Mouse (Mus musculus) CH12.LX (cell line): ENCODE measurements at regions not wholly inside any gene's neighbourhood (a gene's known extent, or its start where the extent isn't known, plus 50 kb on each side); places are given as distances from the start of the nearest gene placed in this dataset.
"Not testable (repeated sequence)": the region's sequence is repeated elsewhere in the genome, so short reads cannot be mapped to it uniquely, and the experiment has no call there.

Source experiments
- DNase-seq: peaks from one replicate; pipeline ENCODE4 v3.0.0-alpha.2; 2013; ENCODE audit errors: extremely low read depth
- H3K27ac ChIP-seq: 2 replicates; pipeline ENCODE4 v1.5.1; 2012; ENCODE audit warnings: low read depth, mild to moderate bottlenecking, control low read depth, moderate library complexity; ENCODE audit not compliant: insufficient read depth
- H3K27me3 ChIP-seq: replicated peaks from 2 replicates; pipeline ENCODE3; 2012; ENCODE audit warnings: inconsistent platforms
- H3K36me3 ChIP-seq, 2 experiments: replicated peaks in 1 of 2; 2 replicates each; pipeline versions ENCODE3 to v1.6.1; 2012; ENCODE audit warnings: inconsistent platforms in 1 of 2, low read length in 1 of 2, mild to moderate bottlenecking in 1 of 2, mixed read lengths in 1 of 2, moderate library complexity in 1 of 2; ENCODE audit not compliant: control insufficient read depth in 1 of 2, insufficient read depth in 1 of 2
- H3K4me1 ChIP-seq, 2 experiments: 2 replicates each; pipeline ENCODE4 v1.6.1; 2012; ENCODE audit warnings: inconsistent platforms in 1 of 2, moderate library complexity in 1 of 2; ENCODE audit not compliant: insufficient read depth in 2 of 2, control insufficient read depth in 1 of 2
- H3K4me2 ChIP-seq: 2 replicates; pipeline ENCODE4 v1.6.1; 2012; ENCODE audit warnings: low read depth, mild to moderate bottlenecking, control low read depth; ENCODE audit not compliant: poor library complexity, insufficient read depth, severe bottlenecking
- H3K4me3 ChIP-seq, 3 experiments: fragments of 150-350 bp in 1 of 3; sonication (generic) in 1 of 3; replicated peaks in 1 of 3; 2 replicates each; pipeline versions ENCODE3 to v1.5.1; 2011 to 2012; ENCODE audit warnings: low read depth in 2 of 3, low read length in 2 of 3, mild to moderate bottlenecking in 2 of 3, moderate library complexity in 2 of 3, control low read depth in 1 of 3, improper control_type of control experiment in 1 of 3, inconsistent platforms in 1 of 3, mixed read lengths in 1 of 3; ENCODE audit not compliant: poor library complexity in 1 of 3
- H3K79me2 ChIP-seq: replicated peaks from 2 replicates; pipeline ENCODE4 v1.6.1; 2012; ENCODE audit warnings: mild to moderate bottlenecking, moderate library complexity; ENCODE audit not compliant: control insufficient read depth, poor library complexity, insufficient read depth, severe bottlenecking; ENCODE audit errors: extremely low read depth
- H3K9ac ChIP-seq: 2 replicates; pipeline ENCODE4 v1.6.1; 2012; ENCODE audit warnings: low read depth, mild to moderate bottlenecking, control low read depth, moderate library complexity; ENCODE audit not compliant: insufficient read depth
- H3K9me3 ChIP-seq: replicated peaks from 2 replicates; pipeline ENCODE3; 2012; ENCODE audit warnings: low read length, inconsistent platforms, mixed read lengths
- CHD1 ChIP-seq: IDR thresholded peaks from 2 replicates; pipeline ENCODE4 v1.6.1; 2012; ENCODE audit warnings: low read depth, low read length, improper control_type of control experiment, inconsistent platforms
- CHD2 ChIP-seq: IDR thresholded peaks from 2 replicates; pipeline ENCODE4 v1.6.1; 2011; ENCODE audit warnings: low read length, improper control_type of control experiment
- CTCF ChIP-seq, 2 experiments: IDR thresholded peaks in 1 of 2; conservative IDR thresholded peaks in 1 of 2; 2 replicates each; pipeline ENCODE4 v1.5.1; 2011 to 2012; ENCODE audit warnings: low read depth in 2 of 2, low read length in 2 of 2, improper control_type of control experiment in 1 of 2, inconsistent platforms in 1 of 2, mild to moderate bottlenecking in 1 of 2, moderate library complexity in 1 of 2
- ELF1 ChIP-seq: IDR thresholded peaks from 2 replicates; pipeline ENCODE4 v1.6.1; 2014; ENCODE audit warnings: low read depth, mild to moderate bottlenecking, inconsistent platforms, low read length, improper control_type of control experiment
- ETS1 ChIP-seq: conservative IDR thresholded peaks from 2 replicates; pipeline ENCODE4 v1.6.1; 2012; ENCODE audit warnings: low read depth, mild to moderate bottlenecking, inconsistent platforms, low read length, improper control_type of control experiment, moderate library complexity
- GABPA ChIP-seq: IDR thresholded peaks from 2 replicates; pipeline ENCODE4 v1.6.1; 2012; ENCODE audit warnings: low read depth, low read length, improper control_type of control experiment, inconsistent platforms; ENCODE audit not compliant: insufficient replicate concordance
- IRF4 ChIP-seq: IDR thresholded peaks from 2 replicates; pipeline ENCODE4 v1.6.1; 2014; ENCODE audit warnings: low read depth, mild to moderate bottlenecking, inconsistent platforms, low read length, improper control_type of control experiment
- JUND ChIP-seq: conservative IDR thresholded peaks from 2 replicates; pipeline ENCODE4 v1.6.1; 2011; ENCODE audit warnings: low read depth, low read length, improper control_type of control experiment
- KAT2A ChIP-seq: IDR thresholded peaks from 2 replicates; pipeline ENCODE4 v1.6.1; 2012; ENCODE audit warnings: low read length, improper control_type of control experiment, inconsistent platforms; ENCODE audit not compliant: insufficient replicate concordance
- MAFK ChIP-seq: IDR thresholded peaks from 2 replicates; pipeline ENCODE4 v1.6.1; 2011; ENCODE audit warnings: low read length, improper control_type of control experiment; ENCODE audit not compliant: insufficient replicate concordance
- MAX ChIP-seq: IDR thresholded peaks from 2 replicates; pipeline ENCODE4 v1.6.1; 2011; ENCODE audit warnings: low read length, improper control_type of control experiment
- NELFE ChIP-seq: IDR thresholded peaks from 2 replicates; pipeline ENCODE4 v1.6.1; 2011; ENCODE audit warnings: low read depth, low read length, improper control_type of control experiment
- NRF1 ChIP-seq: IDR thresholded peaks from 2 replicates; pipeline ENCODE4 v1.6.1; 2014; ENCODE audit warnings: low read depth, mild to moderate bottlenecking, inconsistent platforms, low read length, improper control_type of control experiment, moderate library complexity
- PAX5 ChIP-seq: IDR thresholded peaks from 2 replicates; pipeline ENCODE4 v1.6.1; 2012; ENCODE audit warnings: low read length, inconsistent platforms, mixed read lengths
- RCOR1 ChIP-seq: conservative IDR thresholded peaks from 2 replicates; pipeline ENCODE4 v1.6.1; 2012; ENCODE audit warnings: low read depth, mild to moderate bottlenecking, inconsistent platforms, low read length, improper control_type of control experiment
- SMC3 ChIP-seq: IDR thresholded peaks from 2 replicates; pipeline ENCODE4 v1.6.1; 2011; ENCODE audit warnings: low read depth, low read length, improper control_type of control experiment
- TBP ChIP-seq: conservative IDR thresholded peaks from 2 replicates; pipeline ENCODE4 v1.6.1; 2011; ENCODE audit warnings: low read depth, low read length, improper control_type of control experiment
- TCF12 ChIP-seq: IDR thresholded peaks from 2 replicates; pipeline ENCODE4 v1.6.1; 2014; ENCODE audit warnings: low read depth, mild to moderate bottlenecking, inconsistent platforms, low read length, improper control_type of control experiment
- UBTF ChIP-seq: IDR thresholded peaks from 2 replicates; pipeline ENCODE4 v1.6.1; 2012; ENCODE audit warnings: low read depth, mild to moderate bottlenecking, inconsistent platforms, low read length, improper control_type of control experiment, moderate library complexity
- USF1 ChIP-seq: IDR thresholded peaks from 2 replicates; pipeline ENCODE4 v1.6.1; 2014; ENCODE audit warnings: low read depth, mild to moderate bottlenecking, inconsistent platforms, low read length, improper control_type of control experiment
- USF2 ChIP-seq: conservative IDR thresholded peaks from 2 replicates; pipeline ENCODE4 v1.6.1; 2011; ENCODE audit warnings: low read depth, low read length, improper control_type of control experiment
- ZC3H11A ChIP-seq: IDR thresholded peaks from 2 replicates; pipeline ENCODE4 v1.6.1; 2012; ENCODE audit warnings: low read depth, mild to moderate bottlenecking, inconsistent platforms, low read length, improper control_type of control experiment
- ZKSCAN1 ChIP-seq: IDR thresholded peaks from 2 replicates; pipeline ENCODE4 v1.6.1; 2012; ENCODE audit warnings: low read depth, inconsistent platforms, low read length, improper control_type of control experiment, borderline replicate concordance
- ZMIZ1 ChIP-seq: IDR thresholded peaks from 2 replicates; pipeline ENCODE4 v1.6.1; 2012; ENCODE audit warnings: low read depth, mild to moderate bottlenecking, inconsistent platforms, low read length, improper control_type of control experiment
- ZNF384 ChIP-seq: IDR thresholded peaks from 2 replicates; pipeline ENCODE4 v1.6.1; 2012; ENCODE audit warnings: low read depth, low read length, improper control_type of control experiment, inconsistent platforms
- dilution Hi-C: fragments of 300-500 bp; cut with MboI; formaldehyde crosslinking; loops from 2 replicates; pipeline ENCODE4 v1.14.3; 2020; ENCODE audit warnings: low sequenced_read_pairs; ENCODE audit not compliant: extremely low pct_unique_long_range_greater_than_20kb, extremely low pct_ligation_motif_present
- in situ Hi-C: fragments of 300-500 bp; cut with MboI; formaldehyde crosslinking; loops from 3 replicates; pipeline ENCODE4 v1.14.3; 2019; ENCODE audit warnings: low sequenced_read_pairs, low pct_ligation_motif_present, low pct_unique_long_range_greater_than_20kb, mixed read lengths

GRCm38 (mm10) chr13:102025547-102025946, 257.5 kb upstream of the Pik3r1 start:
- H3K4me3 ChIP-seq, in situ Hi-C loops, H3K9me3 ChIP-seq, H3K27ac ChIP-seq, H3K36me3 ChIP-seq, H3K27me3 ChIP-seq, H3K79me2 ChIP-seq, dilution Hi-C loops, H3K9ac ChIP-seq: not testable (repeated sequence)
- peak; percentile 9 for DNase-seq
- H3K4me2 ChIP-seq = peak overlapping the region; percentile 58; the same call in 1 of the 2 replicates
- 0 out of 2 replicates have a peak, but pooled peaks have one; percentile 19 for TF ChIP-seq JUND
- TF ChIP-seq ETS1 = peak; percentile 65
- TF ChIP-seq IRF4 = peak; percentile 55
- TF ChIP-seq TCF12 = peak; percentile 27; the same call in 1 of the 2 replicates
- H3K4me1 ChIP-seq = peaks cover 0 to 28% of the 10 kb centered on the region in 2 experiments; a peak in 2 of 4 replicates

GRCm38 (mm10) chr13:102031416-102031815, 263.4 kb upstream of the Pik3r1 start:
- no peaks in the 10 kb centered on the region for H3K36me3 ChIP-seq
- H3K27me3 ChIP-seq = no peaks in the 10 kb centered on the region
- H3K4me1 ChIP-seq = peaks cover 0 to 5% of the 10 kb centered on the region in 2 experiments; a peak in 1 of 4 replicates
- no peak overlapping the region for H3K9ac ChIP-seq
- no peak overlapping the region for H3K4me3 ChIP-seq
- dilution Hi-C loops (no loop called here), in situ Hi-C loops (no loop called here)
- H3K79me2 ChIP-seq = no peaks in the 10 kb centered on the region
- no peak for DNase-seq
- no peaks in the 10 kb centered on the region for H3K9me3 ChIP-seq
- no peak overlapping the region for H3K4me2 ChIP-seq
- TF ChIP-seq TBP (no peak), UBTF (no peak), USF1 (no peak)
- H3K27ac ChIP-seq = no peak overlapping the region

GRCm38 (mm10) chr13:102034484-102034883, 266.5 kb upstream of the Pik3r1 start:
- Histone ChIP-seq H3K9me3 (no peaks in the 10 kb centered on the region), H3K36me3 (no peaks in the 10 kb centered on the region), H3K27me3 (no peaks in the 10 kb centered on the region), H3K4me1 (no peaks in the 10 kb centered on the region), H3K4me2 (no peak overlapping the region), H3K9ac (no peak overlapping the region), H3K27ac (no peak overlapping the region), H3K79me2 (no peaks in the 10 kb centered on the region), H3K4me3 (no peak overlapping the region)
- in situ Hi-C loops = no loop called here
- DNase-seq = no peak
- dilution Hi-C loops = no loop called here
- TF ChIP-seq CHD1 (no peak), USF1 (no peak), CHD2 (no peak), RCOR1 (no peak), USF2 (no peak), GABPA (no peak), NRF1 (no peak), TBP (no peak), PAX5 (no peak), MAFK (no peak), ZNF384 (no peak), KAT2A (no peak), ZMIZ1 (no peak), NELFE (no peak), CTCF (conservative IDR thresholded peaks at IDR 0.05 in 1 of 2, IDR thresholded peaks at IDR 0.05 in 1 of 2; ENCODE audit: low read depth in 2 of 2, low read length in 2 of 2) (no peak), ZC3H11A (no peak), ELF1 (no peak), MAX (no peak), ZKSCAN1 (no peak), SMC3 (no peak)
- TF ChIP-seq, all 38 proteins: peak for 0
